Mouse (Mus musculus) limb, embryonic 10.5 days (tissue): ENCODE results near the gene Baz1a. TPM values are rescaled to one million over a fixed set of nuclear protein-coding genes. Genes with fewer than 3 reads are reported as not detected.

ENCODE experiments used
- DNase-seq: peaks from one replicate; pipeline ENCODE4 v3.0.0-alpha.2; 2017; ENCODE audit warnings: low spot score
- H3K27ac ChIP-seq: fragments of 300-500 bp; sonication (generic); 2 replicates; pipeline ENCODE4 v1.5.1; 2016; ENCODE audit warnings: mild to moderate bottlenecking
- H3K27me3 ChIP-seq: fragments of 300-500 bp; sonication (generic); 2 replicates; pipeline ENCODE4 v1.6.1; 2016; ENCODE audit warnings: low read depth, mild to moderate bottlenecking; ENCODE audit not compliant: poor library complexity, severe bottlenecking
- H3K36me3 ChIP-seq: fragments of 300-500 bp; sonication (generic); 2 replicates; pipeline ENCODE4 v1.6.1; 2016; ENCODE audit warnings: mild to moderate bottlenecking, moderate library complexity
- H3K4me1 ChIP-seq: fragments of 300-500 bp; sonication (generic); 2 replicates; pipeline ENCODE4 v1.6.1; 2016
- H3K4me3 ChIP-seq: fragments of 300-500 bp; sonication (generic); 2 replicates; pipeline ENCODE4 v1.5.1; 2016; ENCODE audit warnings: mild to moderate bottlenecking, moderate library complexity
- H3K9me3 ChIP-seq: fragments of 300-500 bp; sonication (generic); replicated peaks from 2 replicates; pipeline ENCODE4 v1.6.1; 2016; ENCODE audit warnings: mild to moderate bottlenecking
- WGBS: fragments of 180-500 bp; shearing (Covaris S2); methylation state at CpG from one replicate; pipeline ENCODE4 v1.1.7; 2016; 5-methylcytosine and 5-hydroxymethylcytosine counted together
- polyA plus RNA-seq: library from polyadenylated mRNA; unstranded; fragments of >200 nt; fragmentation: Nextera tagmentation; extraction: Ambion mirVana; gene quantifications from 2 replicates; pipeline ENCODE4 v1.2.1, GENCODE M21; 2016

The Baz1a gene
- polyA plus RNA-seq, 1 experiment from 2014 or later = 36.1 TPM

DNA sequence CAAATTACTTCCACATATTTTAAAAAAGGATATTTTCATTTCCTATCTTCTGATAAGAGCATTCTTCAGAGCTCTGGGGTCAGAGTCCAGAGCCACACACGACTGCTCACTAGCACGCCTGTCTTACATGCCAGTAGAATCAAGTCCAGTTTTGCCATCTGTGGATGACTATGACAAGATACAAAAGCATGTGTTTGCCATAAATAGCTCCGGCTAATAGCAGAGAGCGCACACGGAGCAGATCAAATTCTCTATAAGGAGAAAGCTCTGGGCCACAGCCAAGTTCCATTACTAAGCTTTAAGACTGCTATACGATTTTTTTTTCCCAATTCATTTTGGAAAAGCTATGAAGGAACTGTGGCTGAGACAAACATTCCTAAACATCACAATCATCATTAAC is 154.6 kb downstream of the Baz1a start:
- H3K4me3 ChIP-seq = no peak overlapping the region
- no peaks in the 10 kb centered on the region for H3K27me3 ChIP-seq
- WGBS = 92% methylated on average over 6 of the region's 6 CpGs
- H3K4me1 ChIP-seq = peaks cover 12% of the 10 kb centered on the region
- H3K36me3 ChIP-seq = peaks cover 60% of the 10 kb centered on the region
- H3K27ac ChIP-seq = no peak overlapping the region
- no peak for DNase-seq
- H3K9me3 ChIP-seq = no peaks in the 10 kb centered on the region

DNA sequence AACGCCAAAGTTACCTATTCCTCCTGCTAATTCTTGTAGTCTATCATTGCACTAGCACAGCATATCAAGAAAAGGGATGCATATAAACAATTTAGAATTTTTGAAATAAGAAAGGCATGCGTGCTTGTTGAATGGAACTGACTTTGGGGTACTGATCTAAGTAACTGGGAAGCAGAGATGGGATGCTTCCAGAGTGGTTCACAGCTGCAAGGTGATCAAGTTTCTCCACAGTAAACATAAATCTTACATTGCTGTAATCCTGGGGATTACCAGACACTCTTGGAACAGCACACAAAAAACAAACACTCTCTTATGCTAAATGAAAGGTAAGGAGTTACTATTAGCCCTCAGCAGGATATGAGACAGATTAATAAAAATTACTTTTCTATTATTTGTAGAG is 163.6 kb downstream of the Baz1a start:
- peaks cover 10% of the 10 kb centered on the region for H3K36me3 ChIP-seq
- 85% methylated on average over 2 of the region's 2 CpGs for WGBS

GRCm38 (mm10) chr12:54844415-54844814 is 169.7 kb downstream of the Baz1a start:
- H3K36me3 ChIP-seq = no peaks in the 10 kb centered on the region
- no peaks in the 10 kb centered on the region for H3K4me1 ChIP-seq
- no peak overlapping the region for H3K4me3 ChIP-seq
- DNase-seq = no peak
- H3K27me3 ChIP-seq = no peaks in the 10 kb centered on the region
- H3K9me3 ChIP-seq = no peaks in the 10 kb centered on the region
- H3K27ac ChIP-seq = no peak overlapping the region

More for the DNA sequence above, 163.6 kb downstream of the Baz1a start:
- H3K4me1 ChIP-seq = no peaks in the 10 kb centered on the region
- H3K9me3 ChIP-seq = no peaks in the 10 kb centered on the region
- no peak overlapping the region for H3K27ac ChIP-seq
- H3K4me3 ChIP-seq = no peak overlapping the region
- no peaks in the 10 kb centered on the region for H3K27me3 ChIP-seq
- DNase-seq = no peak

Other genes starting within 250 kb of the Baz1a start
- 165 and 180 TPM in 2 replicates for gene Snx6, start 218.6 kb downstream of the Baz1a start, polyA plus RNA-seq
- 149 and 151 TPM in 2 replicates for gene Cfl2, start 151.5 kb downstream of the Baz1a start, polyA plus RNA-seq
- gene Gm20403, start 27.8 kb downstream of the Baz1a start, polyA plus RNA-seq = not detected in 2 replicates
- gene 2700097O09Rik, start 65.8 kb upstream of the Baz1a start, polyA plus RNA-seq = 45.4 and 46.4 TPM in 2 replicates
- 123 and 150 TPM in 2 replicates for gene Srp54a, start 65.9 kb upstream of the Baz1a start, polyA plus RNA-seq
- gene Fam177a, start 110.1 kb upstream of the Baz1a start, polyA plus RNA-seq = 6.8 and 11.2 TPM in 2 replicates
- gene Srp54b, start 140.8 kb upstream of the Baz1a start, polyA plus RNA-seq = 39.9 and 47.9 TPM in 2 replicates
- gene 1700047I17Rik2, start 185.2 kb upstream of the Baz1a start, polyA plus RNA-seq = 2.7 and 3.4 TPM in 2 replicates
- 45.8 and 54.1 TPM in 2 replicates for gene Srp54c, start 215.8 kb upstream of the Baz1a start, polyA plus RNA-seq